Mouse (Mus musculus): ENCODE results near the gene Atl1.

- TF ChIP-seq CTCF (IDR thresholded peaks at IDR 0.05; ENCODE audit: low read depth) (no peak), EP300 (IDR thresholded peaks at IDR 0.05; ENCODE audit: low read depth) (no peak)
Observed at GRCm38 (mm10) chr12:69864164-69864692, 28.2 kb upstream of the Atl1 start.

All from heart, postnatal 0 days (tissue).